Mouse (Mus musculus) adipocyte (in vitro differentiated cells): ENCODE results near the gene Chrne.

ENCODE experiments used
- DNase-seq: peaks from one replicate; pipeline ENCODE4 v3.0.0-alpha.2; 2016; ENCODE audit warnings: low spot score

Chrne gene

GRCm38 (mm10) chr11:70652029-70652883, 33.2 kb upstream of the Chrne start:
- peak; percentile 40 for DNase-seq

GRCm38 (mm10) chr11:70651391-70651790, 32.4 kb upstream of the Chrne start:
- no peak for DNase-seq

GRCm38 (mm10) chr11:70650322-70651175, 31.5 kb upstream of the Chrne start:
- DNase-seq, result no peak

GRCm38 (mm10) chr11:70649185-70649734, 30.2 kb upstream of the Chrne start:
- DNase-seq, result no peak

- DNase-seq, result no peak
These were observed 29.5 kb upstream of the Chrne start for GRCm38 (mm10) chr11:70648512-70648911.

- DNase-seq, result no peak
These were observed 28.9 kb upstream of the Chrne start for GRCm38 (mm10) chr11:70647716-70648420.

GRCm38 (mm10) chr11:70646691-70647650, 28.0 kb upstream of the Chrne start, which contains the start of the genes Rnf167 and Slc25a11:
Gene Rnf167 (plus strand): TSS chr11:70647235.
Gene Slc25a11 (minus strand): TSS chr11:70647479.
- peak; percentile 99 for DNase-seq

- DNase-seq, result no peak
These were observed 27.2 kb upstream of the Chrne start for GRCm38 (mm10) chr11:70646259-70646555.

GRCm38 (mm10) chr11:70645461-70646258, 26.6 kb upstream of the Chrne start:
- no peak for DNase-seq

GRCm38 (mm10) chr11:70644564-70645103, 25.6 kb upstream of the Chrne start:
- DNase-seq, result no peak

GRCm38 (mm10) chr11:70643051-70643450, 24.0 kb upstream of the Chrne start:
- DNase-seq, result no peak

- no peak for DNase-seq
These were observed 22.2 kb upstream of the Chrne start for GRCm38 (mm10) chr11:70641241-70641640.

- no peak for DNase-seq
These were observed 21.0 kb upstream of the Chrne start for GRCm38 (mm10) chr11:70639976-70640375.

GRCm38 (mm10) chr11:70638714-70639278, 19.8 kb upstream of the Chrne start, which contains the start of gene Gp1ba:
Gene Gp1ba (plus strand): TSS chr11:70639122.
- DNase-seq, result no peak

GRCm38 (mm10) chr11:70638293-70638692, 19.3 kb upstream of the Chrne start:
- no peak for DNase-seq

- no peak for DNase-seq
These were observed 18.7 kb upstream of the Chrne start for GRCm38 (mm10) chr11:70637764-70638163.

- DNase-seq, result peak; percentile 62
These were observed 16.6 kb upstream of the Chrne start for GRCm38 (mm10) chr11:70635601-70636000.

- DNase-seq, result no peak
These were observed 11.1 kb upstream of the Chrne start for GRCm38 (mm10) chr11:70630129-70630528.

- no peak for DNase-seq
These were observed 10.5 kb upstream of the Chrne start for GRCm38 (mm10) chr11:70629557-70629956.
